Mouse (Mus musculus) lung, postnatal 0 days (tissue): ENCODE data around the gene Vmn2r105. TPM values are rescaled to one million over a fixed set of nuclear protein-coding genes. Genes with fewer than 3 reads are reported as not detected.

Experiments used
- ATAC-seq: fragments of 200-750 bp; cut with Nextera tagmentation; 2 replicates; pipeline ENCODE4 v1.8.0; 2017; ENCODE audit warnings: moderate library complexity
- DNase-seq: peaks from one replicate; pipeline ENCODE4 v3.0.0-alpha.2; 2016; ENCODE audit warnings: low spot score
- H3K27ac ChIP-seq: fragments of 300-500 bp; sonication (generic); 2 replicates; pipeline ENCODE4 v1.5.1; 2014; ENCODE audit warnings: antibody characterized with exemption, mild to moderate bottlenecking, low read length, mixed read lengths
- H3K27me3 ChIP-seq: fragments of 300-500 bp; sonication (generic); replicated peaks from 2 replicates; pipeline ENCODE4 v1.6.1; 2014; ENCODE audit warnings: low read length, mixed read lengths; ENCODE audit not compliant: insufficient read depth
- H3K36me3 ChIP-seq: fragments of 300-500 bp; sonication (generic); 2 replicates; pipeline ENCODE4 v1.6.1; 2014; ENCODE audit warnings: low read length, mixed read lengths; ENCODE audit not compliant: insufficient read depth
- H3K4me1 ChIP-seq: fragments of 300-500 bp; sonication (generic); 2 replicates; pipeline ENCODE4 v1.6.1; 2014; ENCODE audit warnings: antibody characterized with exemption, low read depth, low read length, mixed read lengths; ENCODE audit not compliant: insufficient read depth
- H3K4me2 ChIP-seq: fragments of 300-500 bp; sonication (generic); replicated peaks from 2 replicates; pipeline ENCODE4 v1.6.1; 2014; ENCODE audit warnings: low read depth, mild to moderate bottlenecking, low read length, moderate library complexity, mixed read lengths
- H3K4me3 ChIP-seq: fragments of 300-500 bp; sonication (generic); 2 replicates; pipeline ENCODE4 v1.5.1; 2014; ENCODE audit warnings: low read depth, low read length
- H3K9ac ChIP-seq: fragments of 300-500 bp; sonication (generic); replicated peaks from 2 replicates; pipeline ENCODE4 v1.6.1; 2014; ENCODE audit warnings: low read depth, mild to moderate bottlenecking
- H3K9me3 ChIP-seq: fragments of 300-500 bp; sonication (generic); 2 replicates; pipeline ENCODE4 v1.6.1; 2016; ENCODE audit warnings: low read length, mixed read lengths
- CTCF ChIP-seq: IDR thresholded peaks from 2 replicates; pipeline ENCODE4 v1.5.1; 2016; ENCODE audit warnings: antibody characterized with exemption, mild to moderate bottlenecking
- EP300 ChIP-seq: IDR thresholded peaks from 2 replicates; pipeline ENCODE4 v1.6.1; 2016; ENCODE audit warnings: antibody characterized with exemption, mild to moderate bottlenecking, control low read depth
- WGBS: fragments of 180-500 bp; shearing (Covaris S2); extraction: QIAGEN DNeasy Blood & Tissue Kit; methylation state at CpG from one replicate; pipeline ENCODE4 v1.1.7; 2014; 5-methylcytosine and 5-hydroxymethylcytosine counted together
- polyA plus RNA-seq: library from polyadenylated mRNA; unstranded; fragments of >200 nt; fragmentation: Nextera tagmentation; extraction: Ambion mirVana; gene quantifications from 2 replicates; pipeline ENCODE4 v1.2.1, GENCODE M21; 2015

The Vmn2r105 gene
- not detected in 2 replicates for polyA plus RNA-seq

DNA sequence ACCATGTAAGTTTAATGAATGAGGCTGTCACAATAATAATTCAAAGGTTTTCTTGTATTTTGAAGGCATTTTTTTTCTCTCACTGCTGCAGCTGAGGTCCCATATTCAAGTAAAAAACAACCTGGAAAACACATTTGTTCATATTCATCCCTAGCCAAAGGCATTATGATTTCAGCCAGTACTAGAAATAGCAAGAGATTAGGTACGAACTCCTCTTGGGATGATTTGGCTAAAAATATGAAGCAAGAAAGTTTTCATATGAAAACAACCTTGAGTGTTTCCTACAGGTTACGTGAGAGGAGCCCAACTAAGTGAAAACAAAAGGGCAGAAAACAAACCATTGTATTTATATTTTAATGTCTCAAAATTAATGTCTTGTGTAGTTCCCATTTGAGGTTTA, at the start of gene Vmn2r105:
Gene Vmn2r105 (minus strand): TSS at position 101 of the 400 bp plus-strand sequence.
- ATAC-seq (no peak), DNase-seq (no peak)
- 61% methylated on average over 2 of the region's 2 CpGs for WGBS
- H3K9ac ChIP-seq, result no peak within 1 kb of the TSS
- H3K27me3 ChIP-seq, result no peaks in the 10 kb centered on the region
- no peak within 1 kb of the TSS for H3K27ac ChIP-seq
- no peaks in the 10 kb centered on the region for H3K4me1 ChIP-seq
- no peak within 1 kb of the TSS for H3K4me2 ChIP-seq
- TF ChIP-seq EP300, result no peak
- no peak for TF ChIP-seq CTCF
- H3K9me3 ChIP-seq, result no peaks in the 10 kb centered on the region
- H3K4me3 ChIP-seq, result no peak within 1 kb of the TSS
- H3K36me3 ChIP-seq, result no peaks in the 10 kb centered on the region

DNA sequence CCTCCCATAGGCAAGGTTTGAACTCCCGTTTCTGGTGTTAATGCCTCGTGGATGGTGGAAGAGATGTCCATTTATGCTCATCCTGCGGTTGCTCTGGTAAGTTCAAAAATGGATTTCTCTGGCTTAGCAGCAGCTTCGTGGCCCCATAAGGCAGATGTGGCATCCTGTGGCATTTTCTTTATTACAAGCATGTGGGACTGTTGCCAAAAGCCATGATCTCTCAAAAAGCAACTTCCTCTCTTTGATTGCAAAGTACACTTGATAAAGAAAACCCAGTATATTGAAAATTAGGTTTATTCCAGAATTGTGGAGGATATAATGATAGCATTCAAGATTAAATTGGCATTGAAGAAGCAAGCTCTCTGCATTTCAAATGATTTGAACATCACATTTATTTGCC, 20.7 kb upstream of the Vmn2r105 start:
- ATAC-seq, result no peak
- no peaks in the 10 kb centered on the region for H3K4me1 ChIP-seq
- DNase-seq, result no peak
- no peak overlapping the region for H3K4me2 ChIP-seq
- no peak overlapping the region for H3K4me3 ChIP-seq
- no peaks in the 10 kb centered on the region for H3K36me3 ChIP-seq
- H3K27ac ChIP-seq, result no peak overlapping the region
- H3K27me3 ChIP-seq, result no peaks in the 10 kb centered on the region
- WGBS, result 54% methylated on average over 4 of the region's 4 CpGs
- 0 out of 2 replicates have a peak, but pooled peaks cover 6% of the 10 kb centered on the region for H3K9me3 ChIP-seq
- H3K9ac ChIP-seq, result no peak overlapping the region
- TF ChIP-seq CTCF (no peak), EP300 (no peak)

DNA sequence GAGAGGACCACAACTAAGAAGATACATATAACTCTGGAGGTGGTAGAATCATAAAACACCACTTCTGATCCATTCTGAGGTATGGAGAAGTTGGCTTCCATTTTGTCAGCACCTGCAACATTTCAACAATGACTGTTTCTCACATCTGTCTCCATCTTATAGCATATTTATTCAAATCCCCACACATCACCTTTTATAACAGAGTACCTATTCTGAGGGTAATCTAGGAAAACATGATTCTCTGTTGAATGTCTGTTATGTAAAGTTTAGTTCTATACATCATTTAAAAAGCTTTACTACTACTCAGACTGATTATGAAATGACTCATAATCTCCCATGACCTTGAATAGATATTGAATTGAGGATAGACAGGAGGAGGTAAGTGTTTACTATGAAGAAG, 51.9 kb downstream of the Vmn2r105 start, which contains the start of gene Fpr-rs6:
Gene Fpr-rs6 (minus strand): TSS at position 101 of the 400 bp plus-strand sequence.
- no peak within 1 kb of the TSS for H3K9ac ChIP-seq
- no peaks in the 10 kb centered on the region for H3K4me1 ChIP-seq
- no peak within 1 kb of the TSS for H3K27ac ChIP-seq
- TF ChIP-seq CTCF, result no peak
- TF ChIP-seq EP300, result no peak
- no peaks in the 10 kb centered on the region for H3K9me3 ChIP-seq
- no peak within 1 kb of the TSS for H3K4me2 ChIP-seq
- H3K27me3 ChIP-seq, result no peaks in the 10 kb centered on the region
- ATAC-seq (no peak), DNase-seq (no peak)
- no peaks in the 10 kb centered on the region for H3K36me3 ChIP-seq
- no peak within 1 kb of the TSS for H3K4me3 ChIP-seq

Other genes with a start within 250 kb of the Vmn2r105 start
- gene Vmn2r104, start 186.7 kb downstream of the Vmn2r105 start, polyA plus RNA-seq, result not detected in 2 replicates
- gene Fpr-rs7, start 120.8 kb downstream of the Vmn2r105 start, polyA plus RNA-seq, result not detected in 2 replicates
- not detected in 2 replicates for gene Fpr-rs6, start 52.0 kb downstream of the Vmn2r105 start, polyA plus RNA-seq
- gene Vmn2r106, start 50.5 kb upstream of the Vmn2r105 start, polyA plus RNA-seq, result not detected in 2 replicates
- gene Vmn2r107, start 110.2 kb upstream of the Vmn2r105 start, polyA plus RNA-seq, result not detected in 2 replicates
- not detected in 2 replicates for gene Vmn1r224, start 179.1 kb upstream of the Vmn2r105 start, polyA plus RNA-seq
- gene Vmn2r108, start 246.3 kb upstream of the Vmn2r105 start, polyA plus RNA-seq, result not detected in 2 replicates